Mouse (Mus musculus) ES-Bruce4 (cell line): ENCODE measurements around the gene Olfr1270. TPM values are rescaled to one million over a fixed set of nuclear protein-coding genes. Genes with fewer than 3 reads are reported as not detected.
"Not testable (repeated sequence)": the region's sequence is repeated elsewhere in the genome, so short reads cannot be mapped to it uniquely, and the experiment has no call there.

Source experiments
- H3K27ac ChIP-seq: 2 replicates; pipeline ENCODE4 v1.5.1; 2012; ENCODE audit warnings: low read length, inconsistent platforms; ENCODE audit not compliant: insufficient read depth
- H3K27me3 ChIP-seq: 2 replicates; pipeline ENCODE4 v1.6.1; 2012; ENCODE audit warnings: mild to moderate bottlenecking, low read length, inconsistent platforms; ENCODE audit not compliant: control insufficient read depth, poor library complexity, insufficient read depth, severe bottlenecking
- H3K36me3 ChIP-seq: 2 replicates; pipeline ENCODE4 v1.6.1; 2012; ENCODE audit warnings: inconsistent platforms, mild to moderate bottlenecking, low read length, moderate library complexity; ENCODE audit not compliant: control insufficient read depth, poor library complexity, insufficient read depth, severe bottlenecking
- H3K4me1 ChIP-seq: one replicate; pipeline ENCODE4 v1.8.1; 2011; ENCODE audit warnings: low read length; ENCODE audit not compliant: control insufficient read depth, insufficient read depth
- H3K4me3 ChIP-seq: 2 replicates; pipeline ENCODE4 v1.5.1; 2011; ENCODE audit warnings: low read depth, mild to moderate bottlenecking, low read length
- H3K9ac ChIP-seq: 2 replicates; pipeline ENCODE4 v1.6.1; 2012; ENCODE audit warnings: low read depth, mild to moderate bottlenecking, inconsistent platforms; ENCODE audit not compliant: poor library complexity, severe bottlenecking
- H3K9me3 ChIP-seq: replicated peaks from 2 replicates; pipeline ENCODE4 v1.6.1; 2012; ENCODE audit warnings: mild to moderate bottlenecking, low read length, inconsistent platforms; ENCODE audit not compliant: control insufficient read depth, poor library complexity, insufficient read depth, severe bottlenecking
- CTCF ChIP-seq: IDR thresholded peaks from one replicate; pipeline ENCODE4 v1.8.1; 2011; ENCODE audit warnings: low read depth, low read length
- EP300 ChIP-seq: IDR thresholded peaks from 2 replicates; pipeline ENCODE4 v1.6.1; 2011; ENCODE audit warnings: low read depth, low read length; ENCODE audit not compliant: insufficient read depth
- POLR2A ChIP-seq: IDR thresholded peaks from one replicate; pipeline ENCODE4 v1.8.1; 2011; ENCODE audit warnings: low read length; ENCODE audit not compliant: insufficient read depth
- polyA plus RNA-seq: library from polyadenylated mRNA; stranded (reverse); fragments of >200 nt; gene quantifications from 2 replicates; pipeline ENCODE4 v1.2.4, GENCODE M21; 2011; ENCODE audit warnings: low read depth; ENCODE audit not compliant: missing spikeins, insufficient read depth, insufficient read length

The Olfr1270 gene
- polyA plus RNA-seq, result not detected in 2 replicates

DNA sequence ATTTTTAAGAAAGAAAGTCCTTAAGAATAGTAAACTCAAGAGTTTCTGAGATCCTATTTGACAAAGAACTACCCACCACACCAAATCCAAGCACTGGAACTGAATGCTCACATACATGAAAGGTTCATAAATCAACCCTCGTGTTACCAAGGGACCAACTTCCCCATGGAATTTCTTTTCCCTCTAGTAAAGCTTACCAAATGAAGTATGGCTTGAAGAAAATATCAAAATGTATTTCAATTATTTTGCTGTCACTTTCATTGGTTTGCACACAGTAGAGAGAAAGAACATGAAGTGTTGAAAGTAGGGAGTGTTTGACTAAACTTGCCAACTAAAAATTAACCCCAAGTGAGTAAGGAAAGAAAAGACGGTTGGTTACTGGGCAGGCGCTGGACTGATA lies at the start of gene Olfr1270:
TSS of gene Olfr1270 (minus strand) at position 101 of the 400 bp plus-strand sequence.
- Histone ChIP-seq H3K36me3 (no peaks in the 10 kb centered on the region), H3K4me1 (no peaks in the 10 kb centered on the region), H3K9me3 (no peaks in the 10 kb centered on the region), H3K9ac (no peak within 1 kb of the TSS), H3K4me3 (no peak within 1 kb of the TSS), H3K27ac (no peak within 1 kb of the TSS), H3K27me3 (no peaks in the 10 kb centered on the region)
- no peak for TF ChIP-seq POLR2A
- no peak for TF ChIP-seq EP300
- TF ChIP-seq CTCF, result no peak

GRCm38 (mm10) chr2:90199606-90200005 lies 46.7 kb upstream of the Olfr1270 start:
- not testable (repeated sequence) for H3K4me3 ChIP-seq, H3K4me1 ChIP-seq, H3K9ac ChIP-seq, H3K36me3 ChIP-seq, H3K27me3 ChIP-seq, H3K27ac ChIP-seq, H3K9me3 ChIP-seq

GRCm38 (mm10) chr2:90195285-90195684 lies 42.4 kb upstream of the Olfr1270 start:
- H3K9ac ChIP-seq, H3K27me3 ChIP-seq, H3K9me3 ChIP-seq, H3K27ac ChIP-seq, H3K4me3 ChIP-seq, H3K4me1 ChIP-seq, H3K36me3 ChIP-seq: not testable (repeated sequence)

- H3K27me3 ChIP-seq, H3K4me3 ChIP-seq, H3K9ac ChIP-seq, H3K27ac ChIP-seq, H3K4me1 ChIP-seq, H3K36me3 ChIP-seq, H3K9me3 ChIP-seq: not testable (repeated sequence)
Measured at GRCm38 (mm10) chr2:90194750-90195149, 41.9 kb upstream of the Olfr1270 start.

GRCm38 (mm10) chr2:90187082-90187481 lies 34.2 kb upstream of the Olfr1270 start:
- H3K27ac ChIP-seq, H3K4me3 ChIP-seq, H3K27me3 ChIP-seq, H3K9ac ChIP-seq, H3K9me3 ChIP-seq, H3K4me1 ChIP-seq, H3K36me3 ChIP-seq: not testable (repeated sequence)

GRCm38 (mm10) chr2:90186082-90186481 lies 33.2 kb upstream of the Olfr1270 start:
- not testable (repeated sequence) for H3K9me3 ChIP-seq, H3K27ac ChIP-seq, H3K4me1 ChIP-seq, H3K9ac ChIP-seq, H3K4me3 ChIP-seq, H3K27me3 ChIP-seq, H3K36me3 ChIP-seq

DNA sequence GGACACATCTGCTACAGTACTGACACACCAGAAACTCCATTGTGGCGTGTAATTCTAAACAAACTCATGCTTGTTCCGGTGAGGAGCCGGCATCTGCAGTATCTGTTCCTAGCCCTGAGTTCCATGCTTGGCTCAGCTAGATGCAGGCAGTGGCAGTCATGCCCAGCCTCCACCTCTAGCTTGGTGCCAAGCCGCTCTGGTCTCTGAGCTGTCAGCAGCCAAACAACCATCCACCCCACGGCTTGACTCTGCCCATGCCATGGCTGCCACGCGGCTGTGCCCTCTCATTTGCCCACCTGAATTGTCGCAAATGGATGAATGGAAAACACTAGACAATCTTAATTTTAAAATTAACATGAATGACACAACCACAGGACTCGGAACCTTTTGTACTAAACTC lies 1.0 kb upstream of the Olfr1270 start:
- H3K9ac ChIP-seq, result no peak overlapping the region
- no peak overlapping the region for H3K27ac ChIP-seq
- no peaks in the 10 kb centered on the region for H3K27me3 ChIP-seq
- H3K4me3 ChIP-seq, result no peak overlapping the region
- H3K9me3 ChIP-seq, result no peaks in the 10 kb centered on the region
- no peaks in the 10 kb centered on the region for H3K36me3 ChIP-seq
- no peaks in the 10 kb centered on the region for H3K4me1 ChIP-seq
- TF ChIP-seq EP300, result no peak
- TF ChIP-seq POLR2A, result no peak
- TF ChIP-seq CTCF, result no peak
